Mouse (Mus musculus): ENCODE measurements at regions not wholly inside any gene's neighbourhood (a gene's known extent, or its start where the extent isn't known, plus 50 kb on each side); places are given as distances from the start of the nearest gene placed in this dataset.

DNA sequence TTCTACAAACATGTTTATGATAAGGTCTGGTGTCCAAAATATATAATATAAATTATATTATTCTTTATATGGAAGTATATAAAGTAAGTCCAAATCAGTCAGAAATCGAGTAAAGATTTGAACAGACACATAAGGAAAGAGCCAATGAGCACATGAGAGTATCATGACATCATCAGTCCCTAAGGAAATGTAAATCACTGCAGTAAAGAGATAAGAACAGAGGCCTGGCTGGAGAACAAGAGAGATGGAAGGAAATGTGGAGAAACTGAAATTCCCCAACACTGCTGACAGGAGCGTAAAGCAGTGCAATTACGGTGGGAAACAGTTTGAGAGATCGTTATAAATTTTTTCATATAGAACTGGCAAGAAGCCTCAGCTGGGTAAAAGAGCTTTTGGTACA lies 306.2 kb upstream of the Tbx3 start:
- no peak for DNase-seq

DNA sequence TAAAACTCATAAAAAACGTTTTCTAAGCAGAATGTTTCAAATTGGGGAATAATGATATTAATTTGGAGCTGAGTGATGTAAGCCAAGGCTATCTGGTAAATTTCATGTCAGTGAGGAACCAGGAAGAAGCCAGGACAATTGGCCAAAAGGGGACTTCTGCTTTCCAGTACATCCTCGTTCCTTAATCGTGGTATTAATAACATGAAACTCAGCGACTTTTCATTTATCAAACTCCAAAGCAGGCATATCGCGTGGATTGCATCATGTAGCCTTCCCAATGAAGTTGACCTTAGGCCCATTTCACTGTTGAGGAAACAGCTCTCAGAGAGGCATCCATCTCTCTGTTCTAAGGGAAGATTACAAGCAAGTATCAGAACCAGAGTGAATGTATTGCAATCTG lies 305.3 kb upstream of the Tbx3 start:
- DNase-seq, result no peak

DNA sequence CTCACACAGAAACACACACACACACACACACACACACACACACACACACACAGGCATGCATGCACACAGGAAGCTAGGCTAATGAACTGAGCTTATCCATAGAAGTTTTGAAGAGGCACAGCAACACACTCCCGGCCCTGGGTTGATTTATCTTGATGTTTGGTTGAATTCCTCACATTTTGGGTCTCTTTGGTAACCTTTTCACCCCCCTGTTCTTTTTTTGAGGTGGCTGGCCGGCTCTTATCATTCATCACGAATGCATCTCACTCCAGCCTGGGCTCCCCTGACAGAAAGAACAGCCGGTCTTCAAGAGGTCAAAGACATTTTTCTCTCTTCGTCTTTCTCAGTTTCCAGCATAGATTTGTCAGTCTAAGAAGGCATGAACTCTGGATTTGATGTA lies 304.2 kb upstream of the Tbx3 start:
- DNase-seq, result no peak

DNA sequence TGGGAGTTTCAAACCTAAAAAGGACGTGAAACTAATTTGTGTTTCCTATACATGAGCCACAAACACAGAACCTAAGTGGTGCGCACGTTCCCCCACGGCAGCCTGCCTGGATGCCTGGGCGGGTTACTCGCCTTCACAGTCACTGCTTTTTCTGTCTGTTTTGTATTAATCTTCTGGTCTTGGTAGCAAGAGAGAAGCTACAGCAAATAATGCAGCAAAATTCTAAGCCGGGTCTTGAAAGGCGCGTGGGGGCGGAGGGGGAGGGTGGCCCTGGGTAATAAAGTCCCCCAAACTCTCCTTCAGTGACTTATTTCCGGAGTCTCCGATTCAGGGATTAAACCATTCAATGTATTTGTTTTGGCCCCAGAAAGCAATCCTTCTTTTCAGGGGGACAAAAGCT lies 300.0 kb upstream of the Tbx3 start:
- no peak for DNase-seq

DNA sequence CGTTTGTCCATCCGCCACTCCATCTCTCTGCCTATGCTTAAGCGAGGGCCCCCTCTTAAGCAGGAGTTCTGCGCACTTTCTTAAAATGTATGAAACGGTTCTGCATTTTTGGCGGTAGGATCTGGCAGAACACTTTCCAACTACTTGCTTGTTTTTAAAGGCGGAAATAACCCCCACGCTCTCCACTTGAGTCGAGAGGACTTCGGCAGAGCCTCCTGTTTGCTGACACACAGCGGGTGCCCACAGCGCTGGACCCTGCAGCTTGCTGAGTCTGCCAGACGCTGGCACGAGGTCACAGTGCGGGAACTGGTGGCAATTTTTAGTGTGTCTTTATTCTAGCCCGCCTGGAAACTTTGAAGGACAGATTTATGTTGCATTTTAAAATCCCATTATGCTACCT lies 299.5 kb upstream of the Tbx3 start:
- peak; percentile 49 for DNase-seq

DNA sequence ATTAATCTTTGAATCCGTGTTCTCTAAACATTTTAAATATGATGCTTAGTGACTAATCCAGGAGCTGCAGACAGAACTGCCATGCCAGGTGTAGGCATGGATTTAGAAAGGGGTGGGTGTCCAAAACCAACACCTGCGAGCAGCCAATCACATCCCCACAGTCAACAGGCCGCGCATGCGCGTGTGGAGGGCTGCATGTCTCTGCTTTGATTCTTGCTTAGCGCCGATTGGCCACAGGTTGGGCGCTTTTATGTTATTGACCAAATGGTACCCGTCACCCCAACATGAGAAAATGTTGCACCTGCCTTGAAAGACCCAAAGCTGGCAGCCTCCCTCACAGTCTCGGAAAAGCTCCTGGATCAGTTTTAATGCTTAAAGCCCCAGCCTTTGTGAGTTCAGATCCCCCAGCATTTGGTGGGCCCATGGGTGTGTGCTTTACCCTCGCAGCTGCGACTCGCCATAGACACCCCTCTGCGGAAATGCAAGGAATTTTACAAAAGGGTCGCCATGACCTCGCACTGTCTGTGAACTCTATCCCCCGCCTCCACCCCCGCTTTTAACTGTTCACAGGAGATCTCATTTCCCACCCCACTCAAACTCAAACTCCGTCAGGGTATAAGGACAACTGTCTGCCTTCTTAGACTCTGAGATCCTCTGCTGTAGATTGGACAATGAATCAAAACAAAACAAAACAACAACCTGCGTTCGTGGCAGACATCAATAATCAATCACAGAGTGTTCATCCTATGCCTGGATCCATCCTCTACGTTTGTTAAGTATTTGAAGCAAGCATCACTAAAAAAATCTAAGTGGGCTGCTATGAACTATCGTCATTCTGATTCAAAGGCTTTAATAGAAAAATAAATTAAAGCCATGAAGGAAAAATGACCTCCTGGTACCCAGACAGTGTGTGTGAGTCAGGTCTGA lies 296.4 kb upstream of the Tbx3 start:
- no peak for DNase-seq

DNA sequence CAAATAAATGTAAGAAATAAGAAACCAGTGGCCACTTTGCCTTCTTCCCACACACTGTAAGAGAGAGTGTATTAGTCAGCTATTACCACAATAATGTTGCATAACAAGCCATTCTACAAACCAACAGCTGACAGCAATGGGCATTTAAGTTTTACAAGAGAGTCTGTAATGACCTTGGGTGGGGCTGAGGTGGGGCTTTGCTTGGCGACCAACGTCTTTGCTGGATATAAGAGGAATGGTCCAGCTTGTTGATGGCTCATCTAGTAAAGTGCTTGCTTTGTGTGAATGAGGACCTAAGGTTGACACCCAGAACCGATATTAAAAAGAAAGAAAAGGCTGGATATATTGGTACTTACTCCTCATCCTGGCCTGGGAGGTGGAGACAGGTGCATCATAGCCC lies 295.6 kb upstream of the Tbx3 start:
- DNase-seq, result no peak

DNA sequence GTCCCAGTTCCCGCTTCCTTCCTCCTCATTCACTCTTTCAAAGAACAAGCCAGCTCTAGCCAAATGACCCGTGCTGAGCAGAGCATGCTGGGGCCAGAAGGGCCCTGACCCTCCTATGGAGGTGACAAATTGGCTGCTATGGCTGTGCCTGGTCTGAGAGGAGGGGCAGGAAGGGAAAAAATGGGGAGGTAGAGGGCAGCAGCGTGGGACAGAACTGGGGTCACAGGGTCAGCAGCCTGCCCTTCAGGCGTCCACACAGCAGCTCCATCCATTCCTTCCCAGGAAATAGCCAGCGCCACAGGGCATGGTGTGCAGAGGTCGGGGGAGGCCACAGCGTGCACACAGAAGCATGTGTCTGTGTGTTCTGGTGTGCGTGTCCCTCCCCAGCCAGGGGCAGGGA lies 292.2 kb upstream of the Tbx3 start:
- DNase-seq, result no peak

DNA sequence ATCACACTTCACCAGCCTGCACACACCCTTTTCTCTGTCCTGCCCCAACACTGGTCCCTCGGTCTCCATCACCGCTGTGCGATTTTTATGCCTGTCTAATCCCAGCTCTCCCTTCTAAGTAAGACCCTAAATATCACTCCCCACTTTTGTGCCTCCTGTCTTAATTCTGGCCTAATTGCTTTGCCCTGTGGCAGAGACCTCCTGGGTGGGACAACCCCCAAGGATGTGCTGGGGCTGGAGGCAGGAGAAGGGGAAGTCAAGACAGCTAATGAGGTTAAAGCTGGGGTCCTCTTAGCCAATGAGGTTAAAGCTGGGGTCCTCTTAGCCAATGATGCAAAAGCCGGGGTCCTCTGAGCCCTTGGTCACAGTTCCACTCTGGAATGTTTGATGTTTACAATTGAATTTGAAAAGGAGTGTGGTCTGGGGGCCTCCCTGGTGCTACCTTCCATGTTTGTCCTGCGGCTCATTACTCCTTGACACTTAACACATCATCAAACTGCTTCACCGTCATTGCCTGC lies 290.5 kb upstream of the Tbx3 start:
- no peak for DNase-seq

DNA sequence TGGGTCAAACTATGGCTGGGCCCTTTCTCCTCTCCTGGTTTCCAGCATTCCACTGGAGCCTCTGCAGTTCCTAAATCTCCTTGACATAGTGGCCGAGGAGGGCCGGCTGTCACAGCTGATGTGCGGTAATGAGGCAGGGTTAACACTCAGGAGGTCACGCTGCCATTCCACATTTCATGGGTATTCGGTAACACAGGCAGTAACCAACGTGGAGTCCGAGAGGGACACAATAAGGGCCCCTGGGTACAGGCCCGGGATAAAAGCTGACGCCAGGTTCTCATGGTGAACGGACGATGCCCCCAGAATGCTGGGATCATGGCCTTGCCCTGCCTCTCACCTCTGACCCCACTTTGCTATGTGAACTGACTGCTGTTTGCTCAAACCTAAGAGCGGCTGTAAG lies 289.0 kb upstream of the Tbx3 start:
- no peak for DNase-seq

DNA sequence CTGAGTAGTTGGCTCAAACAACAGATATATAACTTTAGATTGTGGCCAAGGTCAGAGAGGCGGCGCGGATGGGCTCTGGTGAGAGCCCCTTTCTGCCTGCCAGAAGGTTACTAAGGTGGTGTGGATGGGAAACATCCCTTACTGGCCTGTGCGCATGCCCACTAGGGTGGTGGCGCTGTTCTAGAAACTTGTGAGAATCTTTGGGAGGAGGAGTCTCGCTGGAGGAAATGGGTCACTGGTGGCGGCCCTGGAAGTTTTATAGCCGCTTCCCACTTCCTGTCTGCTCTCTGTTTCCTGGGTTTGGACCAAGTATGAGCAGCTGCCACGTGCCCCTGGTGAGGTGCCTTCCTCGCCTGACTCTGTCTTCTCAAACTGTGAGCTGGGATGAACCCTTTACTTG lies 285.0 kb upstream of the Tbx3 start:
- no peak for DNase-seq

DNA sequence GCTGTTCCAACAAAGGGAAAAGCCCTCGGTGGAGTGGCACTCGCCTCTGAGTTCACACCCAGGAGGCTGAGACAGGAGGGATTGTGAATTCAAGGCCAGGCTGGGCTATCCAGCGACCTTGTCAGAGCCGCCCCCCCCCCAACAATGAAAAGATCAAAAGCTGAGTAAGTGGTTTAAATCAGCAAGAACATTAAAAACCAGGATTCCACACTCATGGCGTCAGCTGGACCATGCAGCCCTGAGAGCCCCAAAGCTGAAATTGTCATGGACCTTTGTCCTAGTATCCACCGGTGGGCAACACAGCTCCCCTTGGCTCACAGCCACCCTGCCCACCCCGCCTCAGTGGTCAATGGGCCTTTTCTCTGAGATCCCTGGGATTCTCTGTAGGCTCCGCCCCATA lies 283.6 kb upstream of the Tbx3 start:
- DNase-seq, result peak; percentile 36

DNA sequence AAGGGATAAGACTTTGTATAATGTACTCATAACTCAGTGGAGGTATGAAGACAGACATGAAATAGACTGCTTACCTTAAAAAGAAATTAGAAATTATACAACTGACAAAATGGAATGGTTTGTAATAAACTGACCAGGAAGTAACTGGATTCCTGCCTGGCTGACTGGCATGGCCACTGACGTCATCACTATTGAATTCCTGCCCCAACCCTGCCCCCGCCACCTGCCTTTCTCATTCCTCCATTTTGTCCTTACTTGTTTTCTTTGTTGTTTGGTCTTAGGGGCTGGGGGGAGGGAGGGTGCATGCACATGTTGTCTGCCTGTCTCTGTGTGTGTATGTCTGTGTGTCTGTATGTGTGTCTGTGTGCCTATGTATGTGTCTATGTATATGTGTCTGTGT lies 283.2 kb upstream of the Tbx3 start:
- DNase-seq, result no peak

DNA sequence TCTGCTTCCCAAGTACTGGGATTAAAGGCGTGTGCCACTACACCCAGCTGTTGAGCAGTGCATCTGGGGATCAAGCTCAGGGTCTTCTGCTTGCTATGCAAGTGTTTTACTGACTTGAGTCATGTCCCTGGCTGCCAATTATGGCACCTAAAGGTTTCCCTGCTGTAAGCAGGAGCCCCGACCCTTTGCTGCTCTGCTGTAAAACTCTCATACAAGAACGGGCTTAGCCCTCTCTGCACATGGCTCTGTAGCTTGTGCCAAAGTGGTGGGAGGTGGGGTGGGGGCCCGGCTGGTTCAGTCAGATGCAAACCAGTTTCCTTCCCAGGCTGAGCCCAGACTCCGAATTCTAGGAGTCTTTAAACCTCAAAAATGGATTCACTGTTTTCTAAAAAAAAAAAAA lies 281.6 kb upstream of the Tbx3 start:
- no peak for DNase-seq

DNA sequence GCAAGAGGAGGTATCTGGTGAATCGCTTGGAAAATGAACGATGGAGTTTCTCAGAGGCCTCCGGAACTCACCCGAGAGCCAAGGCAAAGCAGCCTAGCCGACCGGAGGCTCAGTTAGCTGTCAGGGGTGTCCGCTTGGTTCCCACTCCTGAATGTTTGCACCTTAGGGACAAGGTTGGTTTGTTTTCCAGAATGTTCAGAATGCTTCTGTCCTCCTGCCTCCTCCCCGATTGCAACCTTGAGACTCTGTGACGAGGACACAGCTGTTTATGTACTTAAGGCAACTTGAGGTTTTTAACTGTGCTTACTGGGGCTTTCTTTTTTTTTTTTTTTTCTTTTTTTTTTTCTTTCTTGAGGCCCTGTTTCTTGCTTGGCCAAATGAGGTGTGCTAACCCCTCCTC lies 281.1 kb upstream of the Tbx3 start:
- DNase-seq, result no peak

DNA sequence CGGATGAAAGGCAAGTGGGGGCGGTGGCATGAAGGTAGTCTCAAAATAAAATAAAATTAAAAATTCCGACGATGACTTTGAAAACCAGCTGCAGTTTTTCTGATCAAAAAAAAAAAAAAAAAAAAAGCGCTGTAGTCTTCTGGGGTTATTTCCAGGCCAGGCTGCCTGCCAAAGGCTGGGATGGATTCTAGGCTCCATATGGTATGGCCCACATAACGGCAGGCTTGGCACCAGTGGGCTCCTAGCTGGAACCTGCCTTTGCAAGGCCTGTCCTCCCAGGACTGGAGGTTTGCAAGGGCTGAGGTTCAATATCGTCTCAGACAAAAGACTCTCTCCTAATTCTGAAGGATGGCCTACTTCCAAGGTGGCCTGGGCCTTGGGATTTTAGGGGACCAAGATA lies 280.6 kb upstream of the Tbx3 start:
- DNase-seq, result no peak

DNA sequence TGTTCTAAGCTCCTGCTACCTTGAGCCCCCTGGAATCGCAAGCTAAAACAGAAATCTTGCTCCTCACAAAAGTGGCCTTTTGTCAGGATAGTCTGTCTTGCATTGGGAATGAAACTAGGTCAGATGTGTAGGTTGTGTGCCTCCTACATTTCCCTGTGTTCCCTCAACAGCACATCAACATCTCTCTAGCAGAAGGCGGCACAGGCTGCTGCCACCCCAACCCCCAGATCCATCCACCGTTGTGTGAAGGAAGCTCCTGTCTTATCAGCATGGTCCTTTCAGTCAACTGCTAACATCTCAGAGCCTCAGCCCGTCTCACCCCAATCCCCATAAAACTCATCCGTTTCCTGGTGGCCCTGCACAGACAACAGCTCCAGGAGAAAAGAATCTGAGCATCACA lies 272.0 kb upstream of the Tbx3 start:
- no peak for DNase-seq

DNA sequence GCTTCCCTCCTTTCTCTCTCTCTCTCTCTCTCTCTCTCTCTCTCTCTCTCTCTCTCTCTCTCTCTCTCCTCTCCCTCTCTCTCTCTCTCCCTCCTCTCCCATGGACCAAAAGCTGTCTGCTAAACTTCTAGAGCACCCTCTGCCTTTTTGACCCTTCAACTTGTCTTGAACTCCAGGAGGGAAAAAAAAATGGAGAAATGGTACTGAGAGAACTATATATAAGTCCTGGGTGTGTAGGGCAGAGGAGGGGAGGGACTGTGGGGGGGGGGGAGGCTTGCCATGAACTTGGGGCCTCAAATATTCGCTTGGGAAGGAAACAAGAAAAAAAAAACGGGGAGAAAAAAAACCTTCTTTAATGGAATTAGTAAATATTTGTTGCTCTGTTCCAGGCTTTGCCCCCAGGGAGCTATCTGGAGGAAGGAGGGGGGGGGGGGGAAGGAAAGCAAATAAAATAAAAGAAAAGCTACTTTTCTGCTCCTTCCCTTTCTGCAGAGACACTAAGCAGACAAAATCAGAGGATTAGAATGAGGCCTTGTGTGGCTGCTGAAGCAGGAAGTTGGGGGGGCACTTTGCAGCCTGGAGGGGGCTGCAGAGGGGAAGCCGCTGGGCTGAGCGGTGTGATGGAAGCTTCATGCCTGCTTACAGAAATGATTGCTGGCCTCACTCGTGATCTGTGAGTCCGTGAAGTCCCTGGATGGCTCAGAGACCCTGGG lies 270.1 kb upstream of the Tbx3 start:
- peak; percentile 37 for DNase-seq

DNA sequence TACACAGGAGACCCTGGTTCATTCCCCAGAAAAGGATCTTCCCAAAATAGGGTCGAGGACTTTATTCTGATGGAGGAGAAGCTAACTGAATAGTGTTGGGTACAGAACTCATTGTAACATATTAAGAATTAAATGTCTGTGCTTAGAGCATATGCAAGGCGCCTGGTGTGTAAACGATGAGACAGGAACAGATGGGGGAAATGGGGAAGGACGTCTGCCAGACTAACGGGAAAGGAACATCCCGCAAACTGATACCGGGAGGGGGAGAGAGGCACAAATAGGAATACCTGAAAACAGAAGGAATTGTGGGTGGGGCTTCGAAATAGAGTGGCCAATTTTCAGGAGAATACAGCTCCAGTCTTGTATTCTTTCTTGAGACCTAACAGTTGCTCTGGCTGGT lies 268.6 kb upstream of the Tbx3 start:
- DNase-seq, result no peak

DNA sequence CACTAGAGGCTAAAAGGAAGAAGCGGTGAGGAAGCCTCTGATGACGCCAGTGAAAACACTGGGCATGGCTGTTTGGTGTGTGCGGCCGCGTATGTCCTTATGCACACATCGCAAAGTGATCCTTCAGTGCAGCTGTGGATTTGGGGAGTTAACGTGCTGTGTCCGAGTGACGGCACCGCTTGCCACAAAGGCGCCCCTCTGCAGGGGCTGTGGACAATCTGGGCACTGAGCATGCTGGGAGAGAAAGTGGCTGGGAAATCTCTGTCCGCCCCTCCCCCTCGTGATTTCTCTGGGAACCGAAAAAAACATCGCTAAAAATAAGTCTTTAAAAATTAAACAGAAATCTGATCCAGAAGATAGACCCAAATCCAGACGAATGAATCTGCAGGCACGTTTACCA lies 267.8 kb upstream of the Tbx3 start:
- no peak for DNase-seq

DNA sequence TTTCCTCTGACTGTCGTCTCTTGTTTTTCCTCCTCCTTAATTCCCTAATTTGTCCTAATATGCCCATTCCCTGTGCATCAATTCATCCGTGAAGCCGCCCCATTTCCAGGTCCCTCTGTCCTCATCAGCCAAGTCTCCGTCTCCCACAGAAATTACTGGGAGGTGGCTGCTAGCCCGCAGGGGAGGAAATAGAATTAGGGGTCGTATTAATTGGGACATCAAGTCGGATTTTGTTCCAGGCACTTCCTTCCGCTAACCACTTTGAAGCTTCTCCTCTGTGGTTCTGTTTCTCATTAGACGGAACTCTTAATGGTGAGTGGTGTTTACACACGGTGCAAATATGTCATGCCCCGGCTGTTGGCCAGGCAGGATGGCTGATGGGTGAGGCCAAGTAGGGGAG lies 259.5 kb upstream of the Tbx3 start:
- DNase-seq, result peak; percentile 73

DNA sequence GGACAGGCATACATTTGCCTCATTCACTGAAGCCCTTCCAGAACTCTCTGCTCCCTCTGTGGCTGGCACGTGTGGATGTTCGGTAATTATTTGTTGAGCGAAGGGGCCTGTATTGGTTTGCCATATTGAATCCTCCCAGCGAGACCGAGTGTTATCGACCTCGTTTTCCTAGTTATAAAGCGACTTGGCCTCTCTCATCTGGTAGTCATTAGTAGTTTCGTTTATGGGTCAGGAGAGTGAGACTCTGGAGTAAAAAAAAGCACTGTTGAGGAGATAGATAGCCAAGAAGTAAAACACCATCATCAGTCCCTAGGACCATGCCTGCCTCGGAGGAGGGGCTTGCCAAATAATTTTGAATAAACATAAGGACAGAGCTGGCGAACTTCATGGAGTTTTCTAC lies 254.6 kb upstream of the Tbx3 start:
- DNase-seq, result no peak

DNA sequence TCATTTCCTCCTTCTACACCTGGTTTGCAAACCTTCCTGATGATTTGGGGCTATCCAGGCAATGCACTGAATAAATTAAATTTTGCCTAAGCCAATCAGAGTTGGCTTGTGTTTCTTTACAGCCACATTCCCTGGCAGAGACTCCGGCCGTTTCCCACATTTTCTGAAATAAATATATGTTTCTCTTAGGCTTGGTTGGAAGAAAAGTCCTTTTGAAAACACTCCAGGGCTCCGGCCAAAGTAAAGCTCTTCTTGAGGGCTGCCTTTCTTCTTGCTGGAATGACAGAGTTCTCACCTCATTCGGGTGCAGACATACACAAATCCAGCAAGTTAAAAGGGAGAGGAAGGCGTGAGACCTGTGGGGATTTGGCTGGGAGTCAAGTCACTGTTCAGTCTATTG lies 252.0 kb upstream of the Tbx3 start:
- DNase-seq, result no peak

DNA sequence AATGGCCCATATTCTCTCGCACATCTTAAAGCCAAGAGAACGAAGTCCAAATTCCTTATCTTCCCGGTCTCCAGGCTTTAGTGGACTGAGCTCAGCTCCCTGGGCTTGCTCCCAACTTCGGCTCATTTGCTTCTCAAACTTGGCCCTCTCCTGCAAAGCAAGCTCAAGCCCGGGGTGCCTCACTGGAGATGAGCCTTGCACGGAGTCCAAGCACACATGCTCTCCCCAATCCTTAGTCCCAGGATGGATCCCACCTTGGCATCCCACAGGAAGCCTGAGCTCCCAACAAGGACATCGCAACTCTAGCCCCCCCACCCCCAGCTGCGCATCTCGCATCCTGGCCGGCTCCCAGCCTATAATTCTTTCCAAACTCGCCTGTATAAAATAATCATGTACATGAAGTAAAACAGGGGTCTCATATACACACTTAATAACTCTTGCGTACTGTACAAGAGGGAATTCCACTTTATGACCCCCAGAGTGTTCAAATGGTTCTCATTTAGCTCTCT lies 242.9 kb upstream of the Tbx3 start:
- DNase-seq, result no peak
